Mouse (Mus musculus): ENCODE data around the gene Fam117a.

The Fam117a gene

DNA sequence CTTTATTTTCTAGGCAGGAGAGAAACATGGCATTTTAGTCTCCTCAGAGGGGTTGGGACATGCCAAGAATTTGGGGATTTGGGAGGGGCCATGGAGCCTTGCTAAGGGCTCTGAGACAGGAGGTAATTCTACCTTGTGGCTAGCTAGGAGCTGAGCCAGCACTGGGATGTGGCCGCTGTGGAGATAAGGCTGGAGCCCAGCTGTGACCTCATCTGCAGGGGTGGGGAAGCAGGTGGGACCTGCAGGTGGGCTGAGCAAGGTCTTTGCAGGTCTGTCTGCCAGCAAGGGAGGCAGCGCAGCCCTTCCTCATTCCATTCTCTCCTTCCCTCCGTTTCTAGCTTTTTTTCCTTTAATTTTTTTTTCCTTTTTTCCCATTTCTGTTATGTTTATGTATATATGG lies 21.4 kb downstream of the Fam117a start:
- DNase-seq (ENCODE audit: extremely low spot score, low read depth, low spot score): no peak

DNA sequence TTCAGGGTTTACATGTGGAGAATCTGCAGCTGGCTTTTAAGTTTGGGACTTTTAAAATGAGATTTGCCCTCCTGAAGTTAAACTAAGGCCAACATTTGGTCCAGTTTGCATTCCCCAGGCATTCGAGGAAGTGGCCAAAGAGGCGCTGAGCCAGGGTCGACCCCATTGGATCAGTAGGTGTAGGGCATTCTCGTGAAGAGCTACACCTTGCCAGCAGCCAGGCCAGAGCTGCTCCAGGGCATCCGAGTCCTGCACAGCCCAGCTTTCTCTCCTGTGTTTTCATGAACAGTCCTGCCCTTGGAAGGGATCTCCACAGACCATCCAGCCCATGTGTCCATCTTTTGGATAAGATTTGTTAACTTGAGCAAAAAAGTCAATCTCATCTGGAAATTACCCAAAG lies 27.6 kb downstream of the Fam117a start:
- no peak for DNase-seq (ENCODE audit: extremely low spot score, low read depth, low spot score)

DNA sequence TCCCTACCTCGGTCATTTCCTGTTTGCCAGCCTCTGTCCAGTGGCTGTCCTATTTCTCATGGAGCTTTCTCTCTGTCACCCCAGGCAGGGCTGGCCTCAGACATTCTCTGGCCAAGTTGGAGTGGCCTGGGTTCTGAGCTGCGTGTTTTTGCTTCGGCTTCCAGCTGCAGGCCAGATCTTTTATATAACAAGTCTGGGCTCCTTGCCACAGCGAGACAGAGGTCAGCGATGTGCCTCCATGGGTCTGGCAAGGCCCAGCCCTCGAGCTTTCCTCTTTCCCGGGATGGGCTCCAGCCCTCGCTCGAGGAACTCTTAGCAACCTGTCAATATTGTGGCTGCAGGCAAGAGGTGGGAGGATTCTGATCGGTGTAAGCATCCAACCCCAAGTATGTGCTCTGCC lies 28.8 kb downstream of the Fam117a start:
- no peak for DNase-seq (ENCODE audit: extremely low spot score, low read depth, low spot score)

DNA sequence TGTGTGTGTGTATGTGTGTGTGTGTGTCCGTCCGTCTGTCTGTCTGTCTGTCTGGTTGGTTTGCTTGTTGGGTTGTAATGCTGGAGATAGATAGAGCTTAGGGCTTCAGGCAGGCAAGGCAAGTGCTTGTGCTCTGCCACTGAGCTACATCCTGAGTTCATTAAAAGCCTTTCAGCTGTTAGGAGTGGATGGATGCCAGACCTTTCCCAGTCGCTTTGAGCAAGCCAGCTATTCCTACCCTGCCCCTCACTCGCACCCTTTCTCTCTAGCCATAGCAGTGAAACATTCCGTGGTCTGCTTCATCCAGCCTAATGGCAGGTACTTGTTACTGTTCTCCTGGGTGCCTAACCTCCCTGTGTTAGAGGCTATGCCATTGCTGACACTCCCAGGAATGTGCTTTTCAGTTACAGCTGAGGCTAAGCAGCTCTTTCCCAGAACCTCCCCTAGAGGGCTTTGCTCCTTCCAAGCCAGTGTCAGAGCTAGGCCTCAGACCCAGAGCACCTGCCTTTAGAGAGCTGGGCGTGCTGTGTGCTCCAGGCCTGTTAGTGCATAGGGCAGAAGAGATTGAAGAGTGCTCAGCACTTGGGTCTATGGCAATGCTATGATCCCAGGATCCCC lies 29.6 kb downstream of the Fam117a start:
- DNase-seq (ENCODE audit: extremely low spot score, low read depth, low spot score): no peak

DNA sequence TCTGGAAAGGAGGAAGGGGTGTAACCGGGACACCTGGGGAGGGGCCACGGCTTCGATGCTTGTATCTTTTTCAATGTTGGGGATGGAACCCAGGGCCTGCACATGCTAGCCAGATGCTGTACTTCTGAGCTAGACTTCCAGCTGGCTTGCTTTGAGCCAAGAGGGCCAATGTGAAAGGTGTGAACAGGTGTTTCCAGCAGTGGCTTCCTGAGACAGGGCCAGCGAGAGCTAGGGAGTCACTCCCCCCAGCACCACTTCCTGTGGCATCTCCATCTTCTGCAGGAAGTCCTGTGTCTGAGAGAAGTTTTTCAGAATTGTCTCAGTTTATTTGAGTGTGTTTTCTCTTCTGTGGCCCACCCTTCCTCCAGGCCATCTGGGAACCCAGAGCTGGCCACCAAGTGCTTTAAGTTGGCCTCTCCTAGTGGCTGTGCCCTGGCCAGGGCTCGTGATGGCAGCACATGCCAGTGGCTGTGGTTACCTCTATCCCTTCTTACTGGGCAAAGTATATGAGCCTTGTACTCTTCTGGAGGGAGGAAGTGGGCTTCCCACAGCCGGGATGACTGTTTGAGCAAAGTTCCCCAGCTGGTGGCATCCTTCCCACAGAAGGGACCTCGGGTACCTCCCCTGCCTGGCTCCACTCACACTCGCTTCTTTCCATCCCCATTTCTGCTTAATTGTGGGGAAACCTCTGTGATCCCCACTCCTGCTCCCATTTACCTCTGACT lies 30.4 kb downstream of the Fam117a start:
- DNase-seq (ENCODE audit: extremely low spot score, low read depth, low spot score): no peak

DNA sequence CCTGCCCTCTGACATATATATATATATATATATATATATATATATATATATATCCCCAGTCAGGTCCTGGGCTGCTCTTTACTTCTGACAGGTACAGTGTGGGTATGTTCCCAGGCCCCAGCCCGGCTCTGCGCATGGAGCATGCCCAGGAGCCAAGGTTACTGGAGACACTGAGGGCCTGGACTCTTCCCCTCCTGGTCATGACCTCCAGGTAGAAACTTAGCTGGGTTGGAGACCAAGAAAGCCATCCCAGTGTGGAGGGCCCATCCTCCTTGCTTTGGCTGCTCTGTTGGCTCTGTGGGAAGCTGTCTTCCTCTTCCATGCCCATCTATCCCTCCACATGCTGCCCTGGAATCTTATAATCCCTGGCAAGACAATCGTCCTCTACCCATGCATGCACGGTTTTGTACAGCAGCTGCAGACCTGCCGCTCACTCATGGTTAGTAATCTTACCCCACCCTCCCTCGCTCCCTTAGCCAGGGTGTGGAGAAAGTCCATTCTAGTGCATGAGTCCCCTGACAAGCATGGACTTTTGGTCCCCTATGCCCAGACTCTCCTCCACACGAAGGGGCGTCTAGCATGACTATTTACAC lies 31.5 kb downstream of the Fam117a start:
- no peak for DNase-seq (ENCODE audit: extremely low spot score, low read depth, low spot score)

DNA sequence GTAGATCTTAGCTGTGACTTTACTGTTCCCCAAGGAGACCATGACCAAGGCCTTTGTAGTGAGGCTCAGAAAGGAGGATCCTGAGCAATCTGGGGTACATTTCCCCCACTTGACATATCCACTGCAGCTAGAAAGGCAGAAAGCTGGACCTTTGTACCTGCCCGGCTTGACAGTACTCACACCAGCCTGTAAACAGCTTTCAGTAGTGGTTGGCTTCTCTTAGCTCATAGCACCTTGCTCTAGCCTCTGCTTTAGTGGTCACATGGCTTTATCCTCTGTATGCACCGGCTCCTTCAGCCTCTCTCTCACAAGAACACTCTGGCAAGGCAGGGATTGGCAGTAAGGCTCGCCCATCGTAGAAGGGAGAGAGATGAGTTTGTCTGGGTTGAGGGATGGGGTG lies 32.1 kb downstream of the Fam117a start:
- no peak for DNase-seq (ENCODE audit: extremely low spot score, low read depth, low spot score)

DNA sequence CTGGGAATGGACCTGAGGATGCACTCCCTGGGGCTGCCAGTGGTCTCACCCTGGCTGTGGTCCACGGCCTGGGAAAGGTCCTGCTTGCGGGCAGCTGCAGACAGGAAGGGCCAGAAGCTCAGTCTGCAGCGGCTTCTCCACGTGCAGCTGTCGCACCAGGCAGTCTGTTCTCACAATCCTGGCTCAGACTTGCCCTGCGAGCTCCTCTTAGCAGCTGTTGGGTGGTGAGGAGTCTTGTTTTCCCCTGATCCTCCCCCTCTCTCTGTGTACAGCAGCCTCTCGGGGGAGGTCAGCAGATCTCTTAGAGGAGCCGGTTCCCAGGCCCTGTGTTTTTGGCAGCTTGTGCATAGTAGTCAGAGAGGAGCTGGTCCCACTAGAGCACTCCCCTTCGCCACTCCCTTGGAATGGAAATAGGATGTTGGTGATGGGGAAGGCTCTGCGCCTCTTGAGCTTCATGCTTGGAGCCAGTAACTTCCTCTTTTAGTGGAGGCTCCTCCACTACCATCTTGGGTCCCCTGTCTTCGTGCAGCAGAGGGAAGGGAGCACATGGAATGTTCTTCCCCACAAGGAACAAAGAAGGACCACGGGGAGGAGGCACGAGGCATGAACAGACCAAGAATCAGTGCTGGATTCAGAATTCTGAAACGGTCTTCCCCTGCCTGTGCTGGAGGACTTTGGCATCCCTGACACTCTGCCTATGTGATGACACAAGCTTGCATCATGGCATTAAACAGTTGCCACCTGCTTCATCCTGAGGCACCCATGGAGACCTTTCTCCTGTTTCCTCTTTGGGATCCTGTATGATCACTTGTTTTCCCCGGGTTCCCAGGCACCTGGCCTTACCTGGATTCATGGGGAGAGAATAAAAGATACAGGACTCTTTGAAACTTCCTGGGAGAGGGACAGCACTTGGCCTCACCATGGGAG lies 33.4 kb downstream of the Fam117a start:
- DNase-seq (ENCODE audit: extremely low spot score, low read depth, low spot score): no peak

DNA sequence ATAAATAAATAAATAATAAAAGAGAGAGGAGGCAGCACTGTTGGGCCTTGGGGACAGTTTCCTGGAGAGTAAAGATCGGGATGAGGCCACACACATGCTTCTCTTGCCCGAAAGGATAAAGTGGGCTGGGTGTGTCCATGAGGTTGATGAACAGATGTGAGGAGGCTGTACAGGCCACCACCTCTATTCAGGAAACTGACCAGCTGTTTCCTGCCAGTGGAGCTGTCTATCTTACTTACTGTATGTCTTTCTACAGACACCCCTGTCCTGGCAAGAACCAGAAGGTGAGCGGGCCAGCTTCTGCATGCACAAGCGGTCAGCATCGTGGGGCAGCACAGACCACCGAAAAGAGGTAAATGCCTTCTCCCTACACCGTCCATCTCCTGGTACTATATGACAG lies 34.4 kb downstream of the Fam117a start:
- DNase-seq (ENCODE audit: extremely low spot score, low read depth, low spot score): no peak

DNA sequence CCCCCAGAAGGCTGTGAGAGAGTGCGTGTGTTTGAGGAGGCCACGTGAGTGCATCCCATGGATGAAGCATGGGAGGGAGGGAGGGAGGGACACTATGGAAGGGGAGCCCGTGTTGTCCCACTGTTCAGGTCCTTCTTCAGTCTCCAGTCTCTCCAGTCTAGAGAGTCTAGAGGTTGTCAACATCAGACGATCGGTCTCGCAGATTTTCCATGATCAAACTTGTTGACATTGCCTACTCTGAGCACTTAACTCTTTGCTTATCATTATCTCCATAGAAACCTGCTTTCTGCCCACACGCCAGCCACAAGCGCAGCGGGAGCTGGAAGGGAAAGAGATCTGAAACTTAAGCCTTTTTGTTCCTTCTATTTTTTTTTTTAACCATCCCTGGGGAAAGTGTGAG lies 42.1 kb downstream of the Fam117a start:
- DNase-seq (ENCODE audit: extremely low spot score, low read depth, low spot score): no peak

DNA sequence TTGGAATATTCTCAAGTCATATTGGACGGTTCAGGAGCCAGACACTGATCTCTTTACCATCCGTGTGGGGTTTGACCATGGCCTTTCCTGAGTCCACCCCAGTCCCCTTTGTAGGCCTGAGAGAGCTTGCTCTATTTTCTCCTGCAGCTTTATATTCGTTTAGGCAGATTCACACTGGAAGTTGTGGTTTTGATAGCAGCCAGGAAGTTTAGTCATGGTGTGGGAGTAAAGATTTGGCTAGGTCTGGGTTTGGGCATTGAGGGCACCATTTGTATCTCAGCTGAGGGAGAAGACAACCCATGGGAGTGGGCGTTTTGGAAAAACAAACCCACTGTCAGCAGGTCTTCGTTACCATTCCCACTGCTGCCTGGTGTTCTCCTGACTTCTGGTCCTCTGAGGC lies 42.7 kb downstream of the Fam117a start:
- no peak for DNase-seq (ENCODE audit: extremely low spot score, low read depth, low spot score)

DNA sequence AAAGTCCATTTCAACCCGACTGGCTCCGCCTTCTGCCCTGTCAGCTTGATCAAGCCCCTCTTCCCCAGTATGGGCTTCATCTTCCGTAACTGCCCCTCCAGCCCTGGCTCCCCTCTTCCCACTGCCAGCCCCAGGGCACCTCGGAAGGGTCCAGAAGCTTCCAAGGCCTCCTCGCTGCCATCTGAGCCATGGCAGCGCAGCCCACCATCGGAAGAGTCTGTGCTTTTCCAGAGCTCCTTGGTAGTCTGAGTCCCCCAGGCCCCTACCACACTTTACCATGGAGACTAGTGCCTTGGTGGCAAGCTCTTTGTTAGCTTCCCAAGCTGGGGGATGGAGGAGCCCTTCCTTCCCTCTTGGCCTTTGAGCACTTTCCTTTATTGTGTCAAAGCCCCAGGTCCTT lies 43.9 kb downstream of the Fam117a start:
- DNase-seq (ENCODE audit: extremely low spot score, low read depth, low spot score): no peak

DNA sequence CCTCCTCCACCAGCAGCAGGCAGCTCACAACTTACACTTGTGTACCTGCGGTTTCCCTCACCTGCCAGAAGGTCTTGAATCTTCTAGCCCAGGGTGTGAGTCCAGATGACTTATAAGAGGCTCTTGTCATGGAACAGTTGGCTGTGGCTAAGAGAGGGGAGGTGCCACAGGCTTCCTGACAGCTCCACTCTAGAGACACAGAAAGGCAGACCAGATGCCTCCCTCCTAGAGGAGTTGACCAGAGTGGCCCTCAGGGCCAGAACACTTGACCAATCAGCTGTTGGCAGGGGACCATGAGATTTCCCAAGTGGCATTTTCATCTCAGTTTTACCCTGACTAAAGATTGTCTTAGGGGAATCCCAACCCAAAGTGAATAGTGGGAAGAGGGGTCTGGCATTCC lies 44.3 kb downstream of the Fam117a start:
- DNase-seq (ENCODE audit: extremely low spot score, low read depth, low spot score): no peak

DNA sequence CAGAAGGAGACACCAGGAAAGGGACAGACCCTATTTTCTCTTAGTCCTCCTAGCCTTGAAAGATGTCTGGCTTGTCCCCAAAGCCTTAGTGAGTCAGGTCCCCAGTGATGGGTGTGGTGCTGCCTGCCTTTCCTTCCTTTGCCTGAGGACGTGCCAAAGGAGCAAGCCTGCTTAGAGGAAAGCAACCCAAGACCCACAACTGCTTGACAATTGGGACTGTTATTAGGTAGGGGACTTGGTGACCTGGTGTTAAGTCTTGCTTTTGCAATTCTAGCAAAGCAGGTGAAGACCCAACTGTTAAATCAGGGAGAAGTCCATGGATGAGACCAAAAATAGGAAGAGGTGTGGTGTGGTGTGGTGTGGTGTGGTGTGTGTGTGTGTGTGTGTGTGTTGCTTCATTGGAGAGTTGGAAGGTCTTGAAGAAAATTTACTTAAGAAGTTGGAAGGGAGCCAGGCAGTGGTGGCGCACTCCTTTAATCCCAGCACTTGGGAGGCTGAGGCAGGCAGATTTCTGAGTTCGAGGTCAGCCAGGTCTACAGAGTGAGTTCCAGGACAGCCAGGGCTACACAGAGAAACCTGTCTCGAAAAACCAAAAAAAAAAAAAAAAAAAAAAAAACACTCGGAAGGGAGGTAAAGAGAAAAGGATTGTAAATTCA lies 46.6 kb downstream of the Fam117a start:
- no peak for DNase-seq (ENCODE audit: extremely low spot score, low read depth, low spot score)

DNA sequence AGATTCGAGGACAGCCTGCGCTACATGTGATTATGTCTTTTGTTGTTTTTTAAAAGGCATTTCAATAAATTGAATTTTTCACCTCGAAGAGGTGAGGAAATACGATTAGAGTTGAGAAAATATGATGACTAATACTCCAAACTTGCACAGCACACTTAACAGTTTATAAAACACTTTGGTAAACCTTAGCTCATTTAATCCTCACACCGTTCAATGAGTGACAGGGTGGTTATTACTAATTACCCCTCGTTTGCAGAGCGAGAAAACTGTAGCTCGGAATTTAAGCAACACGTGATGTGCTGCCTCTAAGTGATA lies 47.1 kb downstream of the Fam117a start:
- DNase-seq (ENCODE audit: extremely low spot score, low read depth, low spot score): no peak

DNA sequence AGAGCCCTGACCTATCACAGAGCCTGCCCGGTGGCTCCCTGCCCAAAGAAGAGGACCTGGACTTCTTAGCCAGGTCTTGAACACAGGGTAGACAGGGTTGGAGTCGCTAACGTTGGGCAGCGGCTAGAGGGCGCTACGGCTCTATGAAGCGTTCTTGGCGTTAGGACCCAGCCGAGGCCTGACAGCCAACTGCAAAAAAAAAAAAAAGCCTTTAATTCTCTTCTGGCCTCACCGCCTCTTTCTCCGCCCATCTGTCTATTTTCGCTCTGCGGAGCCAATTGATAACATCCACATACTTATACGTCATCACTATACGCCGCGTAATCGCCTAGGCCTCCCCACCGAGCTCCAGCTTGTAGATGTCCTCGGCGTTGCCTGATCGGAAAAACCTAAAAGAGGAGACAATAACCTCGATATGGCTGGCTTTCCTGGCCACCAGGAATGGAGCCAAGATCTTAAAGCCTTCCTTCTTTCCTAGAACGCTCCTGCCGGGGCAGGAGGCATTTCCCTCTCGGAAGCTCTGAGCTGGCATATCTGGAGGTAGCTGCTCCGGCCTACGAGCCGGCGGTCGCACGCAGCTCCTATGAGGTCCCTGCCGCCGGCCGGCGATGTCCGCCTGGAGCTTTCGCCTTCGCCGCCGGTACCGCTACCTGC lies 47.6 kb downstream of the Fam117a start, which contains the start of gene Slc35b1:
Gene Slc35b1, plus strand, starts transcription at position 374 of the 654 bp plus-strand sequence.
- peak; percentile 100 for DNase-seq (ENCODE audit: extremely low spot score, low read depth, low spot score)

DNA sequence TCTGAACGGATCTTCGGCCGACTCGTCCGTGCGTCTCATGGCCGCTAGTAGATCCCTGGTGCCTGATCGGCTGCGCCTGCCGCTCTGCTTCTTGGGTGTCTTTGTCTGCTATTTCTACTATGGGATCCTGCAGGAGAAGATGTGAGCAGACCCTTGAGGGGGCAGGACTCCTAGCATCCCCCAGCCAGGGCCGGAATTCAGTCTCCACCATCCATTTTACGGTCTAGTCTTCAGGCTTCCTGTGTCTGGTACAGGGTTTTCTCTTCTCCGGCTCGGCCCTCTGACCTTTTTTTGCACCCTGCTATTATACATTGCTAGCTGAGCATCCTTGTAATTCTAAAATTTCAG lies 48.1 kb downstream of the Fam117a start:
- DNase-seq (ENCODE audit: extremely low spot score, low read depth, low spot score): no peak

DNA sequence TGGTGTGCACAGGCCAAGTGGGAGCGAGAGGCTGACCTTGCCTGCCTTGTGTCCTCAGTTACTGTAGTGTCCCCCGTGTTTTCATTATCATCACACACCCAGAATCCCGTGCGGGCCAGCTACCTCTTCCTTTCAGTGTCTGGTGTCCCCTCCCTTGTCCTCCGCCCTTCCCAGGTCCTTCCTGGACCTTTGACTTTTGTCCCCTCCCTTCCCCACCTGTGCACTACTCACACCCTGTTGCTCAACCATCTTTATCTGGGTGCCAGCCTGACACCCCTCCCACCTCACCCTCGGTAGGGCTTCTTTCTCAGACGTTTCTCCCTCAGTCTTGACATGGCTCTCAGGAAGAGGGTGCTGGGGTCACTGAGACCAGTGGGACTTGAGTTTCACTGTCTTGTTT lies 50.5 kb downstream of the Fam117a start:
- no peak for DNase-seq (ENCODE audit: extremely low spot score, low read depth, low spot score)

DNA sequence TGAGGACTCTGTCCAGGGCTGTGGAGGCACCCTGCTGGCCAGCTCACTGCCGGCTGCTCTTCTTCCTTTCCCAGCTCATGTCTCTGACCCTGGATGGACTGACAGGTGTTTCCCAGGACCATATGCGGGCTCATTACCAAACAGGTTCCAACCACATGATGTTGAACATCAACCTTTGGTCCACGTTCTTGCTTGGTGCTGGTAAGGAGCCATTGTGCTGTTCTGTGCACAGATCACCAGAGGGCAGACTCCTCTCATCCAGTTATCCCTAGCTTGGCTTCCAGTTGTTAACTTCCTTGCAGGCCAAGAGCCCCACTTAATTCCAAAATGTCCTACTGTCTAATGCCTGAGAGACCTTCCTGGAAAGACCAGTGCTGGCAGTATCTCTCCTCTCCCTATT lies 52.2 kb downstream of the Fam117a start:
- no peak for DNase-seq (ENCODE audit: extremely low spot score, low read depth, low spot score)

DNA sequence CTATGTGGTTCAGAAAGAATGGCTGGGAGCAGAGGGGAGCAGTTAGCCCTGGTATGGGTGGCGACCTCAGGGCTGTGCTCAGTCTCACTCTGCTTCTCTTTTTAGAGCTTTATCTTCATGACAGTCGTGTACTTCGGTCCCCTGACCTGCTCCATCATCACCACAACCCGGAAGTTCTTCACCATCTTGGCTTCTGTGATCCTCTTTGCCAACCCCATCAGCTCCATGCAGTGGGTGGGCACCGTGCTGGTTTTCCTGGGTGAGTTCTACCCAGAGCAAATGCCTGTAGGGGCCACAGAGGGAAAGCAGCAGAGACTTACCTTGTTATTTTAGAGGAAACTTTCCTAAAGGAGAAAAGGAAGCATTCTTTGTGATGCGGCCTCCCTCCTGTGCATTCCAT lies 53.6 kb downstream of the Fam117a start:
- no peak for DNase-seq (ENCODE audit: extremely low spot score, low read depth, low spot score)

DNA sequence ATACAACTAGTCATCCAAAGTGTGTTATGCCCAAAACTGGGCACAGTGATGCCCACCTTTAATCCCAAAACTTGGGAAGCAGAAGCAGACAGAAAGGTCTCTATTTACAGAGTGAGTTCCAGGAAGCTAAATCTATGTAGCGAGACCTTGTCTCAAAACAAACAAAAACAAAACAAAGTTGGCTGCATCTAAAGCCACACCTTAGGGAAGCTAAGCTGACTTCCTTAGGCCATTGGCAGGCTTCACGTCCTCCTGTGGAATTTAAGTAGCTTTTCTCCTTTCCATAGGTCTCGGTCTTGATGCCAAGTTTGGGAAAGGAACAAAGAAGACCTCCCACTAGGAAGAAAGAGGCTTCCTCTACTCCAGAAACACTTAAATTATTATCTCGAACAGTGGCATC lies 54.4 kb downstream of the Fam117a start:
- DNase-seq (ENCODE audit: extremely low spot score, low read depth, low spot score): no peak
